Mouse (Mus musculus) liver, postnatal 0 days (tissue): ENCODE measurements at regions not wholly inside any gene's neighbourhood (a gene's known extent, or its start where the extent isn't known, plus 50 kb on each side); places are given as distances from the start of the nearest gene placed in this dataset.

ENCODE experiments used
- ATAC-seq: fragments of 200-750 bp; cut with Nextera tagmentation; 2 replicates; pipeline ENCODE4 v1.8.0; 2017; ENCODE audit warnings: mild to moderate bottlenecking, moderate library complexity
- DNase-seq: peaks from one replicate; pipeline ENCODE4 v3.0.0-alpha.2; 2016
- H3K27ac ChIP-seq: fragments of 300-500 bp; sonication (generic); 2 replicates; pipeline ENCODE4 v1.5.1; 2014; ENCODE audit warnings: antibody characterized with exemption, moderate library complexity, mild to moderate bottlenecking, low read depth
- H3K27me3 ChIP-seq: fragments of 300-500 bp; sonication (generic); 2 replicates; pipeline ENCODE4 v1.6.1; 2014; ENCODE audit warnings: low read length, control low read depth, mixed read lengths; ENCODE audit not compliant: insufficient read depth
- H3K36me3 ChIP-seq: fragments of 300-500 bp; sonication (generic); replicated peaks from 2 replicates; pipeline ENCODE4 v1.6.1; 2014; ENCODE audit warnings: mild to moderate bottlenecking, control low read depth, low read length, moderate library complexity, mixed read lengths; ENCODE audit not compliant: insufficient read depth
- H3K4me1 ChIP-seq: fragments of 300-500 bp; sonication (generic); 2 replicates; pipeline ENCODE4 v1.6.1; 2014; ENCODE audit warnings: antibody characterized with exemption, mild to moderate bottlenecking, control low read depth; ENCODE audit not compliant: insufficient read depth
- H3K4me2 ChIP-seq: fragments of 300-500 bp; sonication (generic); 2 replicates; pipeline ENCODE4 v1.6.1; 2014; ENCODE audit warnings: low read depth, mild to moderate bottlenecking, low read length, moderate library complexity, mixed read lengths
- H3K4me3 ChIP-seq: fragments of 300-500 bp; sonication (generic); 2 replicates; pipeline ENCODE4 v1.5.1; 2014; ENCODE audit warnings: low read depth, low read length
- H3K9ac ChIP-seq: fragments of 300-500 bp; sonication (generic); replicated peaks from 2 replicates; pipeline ENCODE4 v1.6.1; 2014; ENCODE audit warnings: mild to moderate bottlenecking, moderate library complexity
- H3K9me3 ChIP-seq: fragments of 300-500 bp; sonication (generic); 2 replicates; pipeline ENCODE4 v1.6.1; 2016; ENCODE audit warnings: mild to moderate bottlenecking, control low read depth, low read length, mixed read lengths
- CTCF ChIP-seq: sonication (generic); IDR thresholded peaks from 2 replicates; pipeline ENCODE4 v1.5.1; 2016; ENCODE audit warnings: antibody characterized with exemption, low read depth
- EP300 ChIP-seq: IDR thresholded peaks from 2 replicates; pipeline ENCODE4 v1.6.1; 2016; ENCODE audit warnings: antibody characterized with exemption, low read depth, mild to moderate bottlenecking
- WGBS: fragments of 180-500 bp; shearing (Covaris S2); extraction: QIAGEN DNeasy Blood & Tissue Kit; methylation state at CpG from one replicate; pipeline ENCODE4 v1.1.7; 2014; ENCODE audit not compliant: insufficient replicate concordance; 5-methylcytosine and 5-hydroxymethylcytosine counted together

DNA sequence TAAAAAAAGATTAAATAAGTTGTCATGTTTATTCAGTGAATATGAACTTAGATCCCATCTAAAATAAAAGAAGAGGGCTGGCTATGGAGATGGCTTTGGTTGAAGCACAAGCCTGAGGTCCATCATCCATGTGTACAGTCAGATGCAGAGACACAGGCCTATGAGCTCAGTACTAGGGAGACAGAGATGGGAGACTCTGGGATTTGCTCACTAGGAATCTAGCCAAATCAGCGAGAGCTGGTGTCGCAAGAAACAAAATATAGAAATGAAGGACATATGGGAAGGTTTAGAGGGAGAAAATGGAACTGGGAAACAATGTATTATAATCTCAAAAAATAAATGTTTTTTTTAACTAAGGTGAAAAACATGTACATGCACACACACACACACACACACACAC, 326.6 kb downstream of the Col12a1 start:
- DNase-seq (no peak), ATAC-seq (no peak)
- Histone ChIP-seq H3K4me3 (no peak overlapping the region), H3K9ac (no peak overlapping the region), H3K4me1 (no peaks in the 10 kb centered on the region), H3K36me3 (no peaks in the 10 kb centered on the region), H3K27me3 (no peaks in the 10 kb centered on the region), H3K9me3 (no peaks in the 10 kb centered on the region), H3K27ac (no peak overlapping the region), H3K4me2 (no peak overlapping the region)
- TF ChIP-seq CTCF (no peak), EP300 (no peak)
- WGBS, result 82% methylated on average over 2 of the region's 2 CpGs

GRCm38 (mm10) chr9:79414989-79415388, 303.6 kb downstream of the Col12a1 start:
- Histone ChIP-seq H3K4me1 (no peaks in the 10 kb centered on the region), H3K9ac (no peak overlapping the region), H3K27ac (no peak overlapping the region), H3K9me3 (no peaks in the 10 kb centered on the region), H3K36me3 (no peaks in the 10 kb centered on the region), H3K4me2 (no peak overlapping the region), H3K27me3 (no peaks in the 10 kb centered on the region), H3K4me3 (no peak overlapping the region)
- TF ChIP-seq CTCF (no peak), EP300 (no peak)
- DNase-seq, result no peak
- ATAC-seq, result no peak

DNA sequence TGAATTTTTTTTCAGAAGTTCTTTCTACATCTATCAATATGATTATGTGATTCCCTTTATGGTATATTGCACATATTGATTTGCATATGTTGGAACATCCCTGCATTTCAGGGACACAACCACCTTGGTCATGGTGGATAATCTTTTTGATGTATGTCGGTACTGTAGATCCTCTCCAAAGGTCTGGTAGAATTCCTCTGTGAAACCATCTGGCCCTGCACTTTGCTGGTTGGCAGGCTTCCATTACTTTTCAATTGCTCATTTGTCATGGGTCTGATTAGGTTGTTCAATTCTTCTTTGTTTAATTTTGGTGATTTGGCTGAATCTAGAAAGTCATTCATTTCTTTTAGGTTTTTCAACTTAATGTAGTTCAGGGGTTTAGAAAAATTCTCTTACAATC, 288.2 kb downstream of the Col12a1 start:
- no peak overlapping the region for H3K27ac ChIP-seq
- WGBS, result 66% methylated on average over 1 of the region's 1 CpGs
- ATAC-seq, result no peak

DNA sequence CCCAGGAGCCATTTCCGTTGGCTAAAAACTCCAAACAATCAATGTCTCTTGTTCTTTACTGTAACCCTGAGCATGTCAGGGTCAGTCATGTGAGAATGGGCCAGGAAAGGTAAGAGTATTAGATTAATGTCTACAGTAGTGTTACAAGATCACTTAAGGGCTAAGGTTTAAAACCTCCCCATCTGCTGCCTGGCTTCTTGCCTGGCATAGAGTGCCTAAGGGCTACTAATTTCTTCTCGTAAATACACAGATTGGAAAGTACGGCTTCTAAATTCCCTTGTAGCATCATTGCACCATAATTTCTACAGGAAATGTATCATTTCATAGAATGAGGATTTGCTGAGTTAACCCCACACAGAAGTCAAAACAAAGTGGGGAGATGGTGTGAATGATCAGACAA, 281.0 kb downstream of the Col12a1 start:
- no peak overlapping the region for H3K9ac ChIP-seq
- DNase-seq (no peak), ATAC-seq (no peak)
- H3K9me3 ChIP-seq, result no peaks in the 10 kb centered on the region
- H3K4me2 ChIP-seq, result no peak overlapping the region
- WGBS, result 86% methylated on average over 3 of the region's 3 CpGs
- no peaks in the 10 kb centered on the region for H3K27me3 ChIP-seq
- H3K27ac ChIP-seq, result no peak overlapping the region
- no peaks in the 10 kb centered on the region for H3K36me3 ChIP-seq
- H3K4me1 ChIP-seq, result no peaks in the 10 kb centered on the region
- TF ChIP-seq CTCF (no peak), EP300 (no peak)
- no peak overlapping the region for H3K4me3 ChIP-seq

More for the DNA sequence above, 288.2 kb downstream of the Col12a1 start:
- H3K27me3 ChIP-seq, result no peaks in the 10 kb centered on the region
- no peak overlapping the region for H3K9ac ChIP-seq
- TF ChIP-seq EP300, result no peak
- no peak for TF ChIP-seq CTCF
- H3K4me3 ChIP-seq, result no peak overlapping the region
- no peak for DNase-seq
- H3K4me1 ChIP-seq, result no peaks in the 10 kb centered on the region
- no peak overlapping the region for H3K4me2 ChIP-seq
- H3K9me3 ChIP-seq, result no peaks in the 10 kb centered on the region
- H3K36me3 ChIP-seq, result no peaks in the 10 kb centered on the region

- H3K36me3 ChIP-seq, result no peaks in the 10 kb centered on the region
- no peak overlapping the region for H3K4me3 ChIP-seq
- H3K27ac ChIP-seq, result no peak overlapping the region
- DNase-seq (no peak), ATAC-seq (no peak)
- no peaks in the 10 kb centered on the region for H3K4me1 ChIP-seq
- H3K27me3 ChIP-seq, result no peaks in the 10 kb centered on the region
- TF ChIP-seq CTCF, result no peak
- no peak for TF ChIP-seq EP300
- no peak overlapping the region for H3K4me2 ChIP-seq
- WGBS, result 48% methylated on average over 11 of the region's 11 CpGs
- no peak overlapping the region for H3K9ac ChIP-seq
- no peaks in the 10 kb centered on the region for H3K9me3 ChIP-seq
Measured at GRCm38 (mm10) chr9:79439233-79439960, 279.2 kb downstream of the Col12a1 start.

- 43% methylated on average over 3 of the region's 3 CpGs for WGBS
- Histone ChIP-seq H3K27ac (no peak overlapping the region), H3K9me3 (no peaks in the 10 kb centered on the region), H3K9ac (no peak overlapping the region), H3K4me1 (no peaks in the 10 kb centered on the region), H3K27me3 (no peaks in the 10 kb centered on the region), H3K4me3 (no peak overlapping the region), H3K4me2 (no peak overlapping the region), H3K36me3 (no peaks in the 10 kb centered on the region)
- DNase-seq (no peak), ATAC-seq (no peak)
- no peak for TF ChIP-seq CTCF
- no peak for TF ChIP-seq EP300
Measured at GRCm38 (mm10) chr9:79455226-79455625, 263.4 kb downstream of the Col12a1 start.

GRCm38 (mm10) chr9:79479118-79479517, 239.5 kb downstream of the Col12a1 start:
- TF ChIP-seq CTCF, result no peak
- TF ChIP-seq EP300, result no peak
- 18% methylated on average over 1 of the region's 1 CpGs for WGBS

More at GRCm38 (mm10) chr9:79479118-79479517, 239.5 kb downstream of the Col12a1 start:
- Histone ChIP-seq H3K4me1 (no peaks in the 10 kb centered on the region), H3K9ac (no peak overlapping the region), H3K4me2 (no peak overlapping the region), H3K27me3 (no peaks in the 10 kb centered on the region), H3K27ac (no peak overlapping the region), H3K36me3 (no peaks in the 10 kb centered on the region), H3K9me3 (no peaks in the 10 kb centered on the region), H3K4me3 (no peak overlapping the region)
- DNase-seq, result no peak
- no peak for ATAC-seq
